ENCODE assay signal across 20 mouse cellular contexts in the genomic region with DNA sequence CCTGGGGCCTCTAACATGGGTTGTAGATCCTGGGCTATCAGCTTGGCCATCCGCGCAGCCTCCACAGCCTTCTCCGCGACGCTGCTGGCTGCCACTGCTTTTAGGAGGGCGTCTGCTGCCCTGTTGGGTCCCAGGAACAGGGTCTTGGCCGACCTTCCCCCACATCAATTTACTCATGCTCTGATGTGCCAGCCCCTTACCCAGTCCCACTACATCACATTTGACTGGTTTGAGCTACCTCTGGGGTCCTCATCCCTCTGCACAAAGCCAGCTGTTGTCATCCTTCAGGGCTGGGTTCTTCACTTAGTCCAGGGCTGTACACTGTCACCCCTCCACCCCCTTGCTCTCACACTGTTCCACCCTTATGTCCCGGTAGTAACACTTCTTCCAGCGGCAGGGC. TPM values are rescaled to one million over a fixed set of nuclear protein-coding genes. Genes with fewer than 3 reads are reported as not detected.
DNase-seq lines count a peak whose midpoint lies in the region; ATAC-seq and TF ChIP-seq lines count a peak whose summit lies in the region.
"Had no signal": no experiment of that assay in that cellular context is flagged by ENCODE, and none has a peak within 500 bp of the region (broad histone marks: within the 10 kb centered on the region; RNA-seq: fewer than 3 reads in every experiment).

No protein-coding gene starts in this region.

- no peaks in the 10 kb centered on the region for H3K36me3 ChIP-seq in kidney, embryonic 15.5 days
- H3K36me3 ChIP-seq in hindbrain, postnatal 0 days (ENCODE audit: insufficient read depth, low read length): no peaks in the 10 kb centered on the region
- H3K36me3 ChIP-seq: limb, embryonic 12.5 days; stomach, embryonic 15.5 days had no signal

- no peaks in the 10 kb centered on the region for H3K9me3 ChIP-seq in kidney, embryonic 15.5 days (replicated peaks)
- H3K9me3 ChIP-seq in hindbrain, postnatal 0 days (ENCODE audit: low read length): no peaks in the 10 kb centered on the region
- H3K9me3 ChIP-seq: limb, embryonic 12.5 days; stomach, embryonic 15.5 days had no signal

- peak; percentile 57 for DNase-seq in cerebellum, adult 11-12 months
- no peak for DNase-seq in kidney, adult 8-10 months
- DNase-seq in brain, adult 2 months (ENCODE audit: low read depth, low spot score): peak; percentile 20
- DNase-seq in hindbrain, postnatal 0 days (ENCODE audit: low spot score): no peak
- DNase-seq in ovary, postnatal 14 days (ENCODE audit: low spot score): no peak
- DNase-seq in adrenal gland, postnatal 25 days: no peak
- DNase-seq: adrenal gland, adult 8-10 months; gastrocnemius, postnatal 36 days; heart, postnatal 4 days; kidney, adult 18-20 months; kidney, postnatal 36 days; retina, postnatal 1 day; thymus, postnatal 14 days had no signal

- H3K27me3 ChIP-seq in kidney, embryonic 15.5 days: peaks cover 66% of the 10 kb centered on the region
- no peaks in the 10 kb centered on the region for H3K27me3 ChIP-seq in hindbrain, postnatal 0 days (ENCODE audit: insufficient read depth, low read length)

- TF ChIP-seq CTCF in hindbrain, postnatal 0 days (IDR thresholded peaks at IDR 0.05; ENCODE audit: low read depth): no peak

- H3K9ac ChIP-seq in kidney, embryonic 15.5 days: no peak overlapping the region
- H3K9ac ChIP-seq in hindbrain, postnatal 0 days (replicated peaks; ENCODE audit: low read length): peak overlapping the region; percentile 33; the same call in 1 of the 2 replicates
- H3K9ac ChIP-seq: limb, embryonic 12.5 days; liver, embryonic 14.5 days; stomach, embryonic 15.5 days had no signal

- H3K4me3 ChIP-seq in kidney, embryonic 15.5 days (replicated peaks): no peak overlapping the region
- no peak overlapping the region for H3K4me3 ChIP-seq in hindbrain, postnatal 0 days (ENCODE audit: low read length)
- H3K4me3 ChIP-seq: limb, embryonic 12.5 days; stomach, embryonic 15.5 days had no signal

- H3K4me2 ChIP-seq in kidney, embryonic 15.5 days: 0 out of 2 replicates have a peak overlapping the region, but pooled peaks have one; percentile 19
- no peak overlapping the region for H3K4me2 ChIP-seq in hindbrain, postnatal 0 days (ENCODE audit: low read depth, low read length)
- H3K4me2 ChIP-seq: heart, embryonic 11.5 days; stomach, embryonic 15.5 days had no signal

- WGBS in kidney, embryonic 15.5 days: 34% methylated on average over 9 of the region's 9 CpGs
- 35% methylated on average over 9 of the region's 9 CpGs for WGBS in hindbrain, postnatal 0 days

- peaks cover 49% of the 10 kb centered on the region for H3K4me1 ChIP-seq in kidney, embryonic 15.5 days
- peaks cover 43% of the 10 kb centered on the region for H3K4me1 ChIP-seq in hindbrain, postnatal 0 days (ENCODE audit: insufficient read depth, low read length)

- no peak overlapping the region for H3K27ac ChIP-seq in kidney, embryonic 15.5 days
- H3K27ac ChIP-seq in hindbrain, postnatal 0 days: peak overlapping the region; percentile 77
- H3K27ac ChIP-seq: limb, embryonic 12.5 days; liver, embryonic 14.5 days; stomach, embryonic 15.5 days had no signal

- no peak for ATAC-seq in cerebellum, adult (ENCODE audit: insufficient number of reproducible peaks, low FRiP score, low TSS enrichment)
- no peak for ATAC-seq in kidney, embryonic 15.5 days (replicated peaks; ENCODE audit: low FRiP score)
- no peak for ATAC-seq in hindbrain, postnatal 0 days
- ATAC-seq: lung, postnatal 0 days had no signal

RNA-seq across cellular contexts. Expression of gene Ap1g2, which starts 3.7 kb away (rescaled TPM):
- polyA plus RNA-seq in kidney, embryonic 15.5 days (2015; fragmentation: Nextera tagmentation; extraction: Ambion mirVana): 15.9 and 18.9 TPM in 2 replicates
- total RNA-seq in hindbrain, postnatal 0 days (2014; rRNA removed): 5.7 and 6.5 TPM in 2 replicates
- polyA plus RNA-seq in hindbrain, postnatal 0 days (2015; fragmentation: Nextera tagmentation; extraction: Ambion mirVana): 5.9 and 6.1 TPM in 2 replicates
- 27.4 and 32.8 TPM in 2 replicates for total RNA-seq in adrenal gland, postnatal 25 days (2021)

RNA-seq across cellular contexts. Expression of gene Jph4, which starts 6.7 kb away (rescaled TPM):
- 0.59 and 1.2 TPM in 2 replicates for polyA plus RNA-seq in kidney, embryonic 15.5 days (2015; fragmentation: Nextera tagmentation; extraction: Ambion mirVana)
- total RNA-seq in hindbrain, postnatal 0 days (2014; rRNA removed): 124 and 126 TPM in 2 replicates
- 28.3 and 29.4 TPM in 2 replicates for polyA plus RNA-seq in hindbrain, postnatal 0 days (2015; fragmentation: Nextera tagmentation; extraction: Ambion mirVana)
- 3.8 and 6.6 TPM in 2 replicates for total RNA-seq in adrenal gland, postnatal 25 days (2021)

RNA-seq across cellular contexts. Expression of gene Thtpa, which starts 15.5 kb away (rescaled TPM):
- polyA plus RNA-seq in kidney, embryonic 15.5 days (2015; fragmentation: Nextera tagmentation; extraction: Ambion mirVana): 21.0 and 21.5 TPM in 2 replicates
- total RNA-seq in hindbrain, postnatal 0 days (2014; rRNA removed): 37.7 and 44.1 TPM in 2 replicates
- 31.8 and 32.8 TPM in 2 replicates for polyA plus RNA-seq in hindbrain, postnatal 0 days (2015; fragmentation: Nextera tagmentation; extraction: Ambion mirVana)
- total RNA-seq in adrenal gland, postnatal 25 days (2021): 16.2 and 21.6 TPM in 2 replicates

RNA-seq across cellular contexts. Expression of gene Zfhx2, which starts 18.0 kb away (rescaled TPM):
- 6.0 and 6.5 TPM in 2 replicates for polyA plus RNA-seq in kidney, embryonic 15.5 days (2015; fragmentation: Nextera tagmentation; extraction: Ambion mirVana)
- 10.7 and 10.9 TPM in 2 replicates for total RNA-seq in hindbrain, postnatal 0 days (2014; rRNA removed)
- 8.1 and 8.4 TPM in 2 replicates for polyA plus RNA-seq in hindbrain, postnatal 0 days (2015; fragmentation: Nextera tagmentation; extraction: Ambion mirVana)
- 9.1 and 9.9 TPM in 2 replicates for total RNA-seq in adrenal gland, postnatal 25 days (2021)

Comparison
In these comparisons a context has a peak if more than half of its experiments do, and no peak if none do; other contexts are left out.
1. DNase-seq: peak in cerebellum, adult 11-12 months (single experiment) and brain, adult 2 months (single experiment); none in kidney, adult 8-10 months (0 of 2), hindbrain, postnatal 0 days (single experiment), ovary, postnatal 14 days (single experiment) and adrenal gland, postnatal 25 days (single experiment).
2. RNA of gene Jph4, which starts 6.7 kb away (total RNA-seq): 124 to 126 TPM in hindbrain, postnatal 0 days; 3.8 to 6.6 TPM in adrenal gland, postnatal 25 days; every median in the first group is over 10 times any median in the second.